Mouse (Mus musculus): ENCODE data around the gene Zfp871.

DNA sequence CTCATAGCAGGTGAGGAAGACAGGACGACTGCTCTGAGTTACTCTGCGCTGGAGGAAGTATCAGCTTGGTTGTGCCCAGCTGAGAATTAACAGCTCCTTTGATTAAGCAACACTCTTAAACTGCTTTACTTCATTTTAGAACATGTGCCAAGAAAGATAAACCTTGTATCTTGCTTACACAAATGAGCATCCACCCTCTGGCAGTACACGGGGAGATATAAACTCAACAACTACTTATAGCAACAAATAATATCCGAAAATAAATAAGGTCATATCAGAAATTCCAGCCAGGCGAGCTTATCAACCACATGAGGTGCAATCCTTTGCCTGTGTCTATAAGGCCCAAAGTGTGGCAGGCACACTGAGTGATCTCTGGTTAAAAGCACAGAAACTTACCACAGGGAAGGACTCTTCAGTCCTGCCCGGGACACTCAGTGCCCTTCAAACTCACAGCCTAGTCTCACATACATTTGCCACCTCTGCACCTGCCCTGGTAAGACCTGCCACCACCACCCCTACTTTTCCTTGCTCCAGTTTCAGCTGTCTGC, 35.2 kb downstream of the Zfp871 start:
- TF ChIP-seq CTCF (conservative IDR thresholded peaks at IDR 0.05; ENCODE audit: insufficient read depth, insufficient read length, low read depth, low read length) (no peak), POLR2A (IDR thresholded peaks at IDR 0.05; ENCODE audit: low read depth, low read length) (no peak)

Data from kidney, adult 2 months (tissue).